Mouse (Mus musculus): Measurements from ENCODE around the gene Pld3.

- TF ChIP-seq CTCF (IDR thresholded peaks at IDR 0.05; ENCODE audit: borderline replicate concordance, insufficient read depth, low read length) (peak; percentile 52; the same call in 1 of the 2 replicates), POLR2A (IDR thresholded peaks at IDR 0.05; ENCODE audit: low read depth, low read length) (no peak)
Observed at GRCm38 (mm10) chr7:27508648-27509005, 44.4 kb downstream of the Pld3 start.
